Mouse (Mus musculus): Measurements from ENCODE around the gene Ptcd3. TPM values are rescaled to one million over a fixed set of nuclear protein-coding genes. Genes with fewer than 3 reads are reported as not detected.

Gene Ptcd3
- polyA plus RNA-seq, 1 experiment from 2014 or later, result 131 TPM

DNA sequence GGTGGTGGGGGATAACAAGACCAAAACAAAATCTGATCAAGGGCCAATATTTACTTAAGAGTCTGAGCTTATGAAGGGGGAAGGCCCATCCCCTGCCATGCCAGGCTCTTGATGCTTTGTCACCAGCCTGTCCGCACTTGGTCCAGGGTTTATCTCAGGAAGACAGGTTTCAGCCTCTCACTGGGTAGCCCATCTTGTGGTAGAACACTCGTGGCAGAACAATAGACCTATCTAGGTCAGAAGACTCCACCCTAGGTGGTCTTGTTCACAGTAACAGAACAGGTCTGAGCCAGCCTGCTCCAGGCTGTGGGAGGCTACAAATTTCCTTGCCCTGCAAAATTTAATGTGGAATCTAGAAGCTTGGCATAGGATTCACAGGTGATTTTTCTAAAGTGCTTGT is 71.7 kb downstream of the Ptcd3 start:
- WGBS, result 86% methylated on average over 2 of the region's 2 CpGs
- no peak overlapping the region for H3K27ac ChIP-seq (ENCODE audit: low read depth, low read length)
- H3K4me2 ChIP-seq (replicated peaks; ENCODE audit: low read depth, low read length), result no peak overlapping the region
- no peak overlapping the region for H3K9ac ChIP-seq (ENCODE audit: low read depth, low read length)
- ATAC-seq (ENCODE audit: low FRiP score, low TSS enrichment), result no peak
- no peak overlapping the region for H3K4me3 ChIP-seq (ENCODE audit: low read length)
- no peaks in the 10 kb centered on the region for H3K9me3 ChIP-seq (ENCODE audit: control insufficient read depth, low read length)
- H3K4me1 ChIP-seq (ENCODE audit: control insufficient read depth, insufficient read depth, low read length), result peaks cover 5% of the 10 kb centered on the region; the same call in 1 of the 2 replicates
- H3K36me3 ChIP-seq (ENCODE audit: control insufficient read depth, insufficient read depth, low read length), result peaks cover 4% of the 10 kb centered on the region; the same call in 1 of the 2 replicates
- no peaks in the 10 kb centered on the region for H3K27me3 ChIP-seq (ENCODE audit: control insufficient read depth, insufficient read depth, low read length)

DNA sequence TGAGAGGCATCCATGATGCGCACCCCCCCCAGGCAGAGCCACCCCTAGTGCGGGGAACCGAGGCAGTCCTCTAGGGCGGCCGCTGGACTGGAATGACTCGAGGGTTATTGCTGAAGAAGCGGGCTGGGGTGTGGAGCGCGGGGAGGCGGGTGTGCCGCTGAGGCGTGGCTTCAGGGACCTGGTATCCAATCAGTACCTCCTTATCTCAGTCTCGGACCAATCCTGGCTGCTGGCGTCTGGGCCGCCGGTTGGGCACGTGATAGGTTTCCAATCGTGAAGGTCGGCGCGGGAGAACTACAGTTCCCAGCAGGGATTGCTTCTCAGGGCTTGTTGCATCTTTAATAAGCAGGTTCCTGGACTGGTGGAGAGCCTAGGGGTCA is 77.0 kb downstream of the Ptcd3 start:
- no peaks in the 10 kb centered on the region for H3K9me3 ChIP-seq (ENCODE audit: control insufficient read depth, low read length)
- 0% methylated on average over 21 of the region's 21 CpGs for WGBS
- H3K36me3 ChIP-seq (ENCODE audit: control insufficient read depth, insufficient read depth, low read length), result peaks cover 4% of the 10 kb centered on the region; the same call in 1 of the 2 replicates
- peak overlapping the region; percentile 88 for H3K9ac ChIP-seq (ENCODE audit: low read depth, low read length)
- H3K27ac ChIP-seq (ENCODE audit: low read depth, low read length), result peak overlapping the region; percentile 91
- H3K4me3 ChIP-seq (ENCODE audit: low read length), result peak overlapping the region; percentile 95
- peak; percentile 99 for ATAC-seq (ENCODE audit: low FRiP score, low TSS enrichment)
- H3K4me1 ChIP-seq (ENCODE audit: control insufficient read depth, insufficient read depth, low read length), result peaks cover 5% of the 10 kb centered on the region; the same call in 1 of the 2 replicates
- H3K27me3 ChIP-seq (ENCODE audit: control insufficient read depth, insufficient read depth, low read length), result no peaks in the 10 kb centered on the region
- H3K4me2 ChIP-seq (replicated peaks; ENCODE audit: low read depth, low read length), result peak overlapping the region; percentile 54

- under 1% methylated on average over 64 of the region's 64 CpGs for WGBS
- Histone ChIP-seq H3K27ac (ENCODE audit: low read depth, low read length) (peak within 1 kb of the TSS; percentile 91), H3K9me3 (ENCODE audit: control insufficient read depth, low read length) (no peaks in the 10 kb centered on the region), H3K36me3 (ENCODE audit: control insufficient read depth, insufficient read depth, low read length) (peaks cover 4% of the 10 kb centered on the region; the same call in 1 of the 2 replicates), H3K4me3 (ENCODE audit: low read length) (peak within 1 kb of the TSS; percentile 95), H3K27me3 (ENCODE audit: control insufficient read depth, insufficient read depth, low read length) (no peaks in the 10 kb centered on the region), H3K9ac (ENCODE audit: low read depth, low read length) (peak within 1 kb of the TSS; percentile 88), H3K4me1 (ENCODE audit: control insufficient read depth, insufficient read depth, low read length) (peaks cover 5% of the 10 kb centered on the region; the same call in 1 of the 2 replicates), H3K4me2 (replicated peaks; ENCODE audit: low read depth, low read length) (peak within 1 kb of the TSS; percentile 54)
- peak; percentile 99 for ATAC-seq (ENCODE audit: low FRiP score, low TSS enrichment)
Observed at GRCm38 (mm10) chr6:71830690-71831580, 77.6 kb downstream of the Ptcd3 start, which contains the start of gene Immt. Gene Immt, plus strand, starts transcription at chr6:71831331.

Other genes starting within 250 kb of the Ptcd3 start
- gene Reep1, start 201.2 kb downstream of the Ptcd3 start, polyA plus RNA-seq (2014; fragmentation: Nextera tagmentation; extraction: Ambion mirVana), result 5.9 and 13.2 TPM in 2 replicates
- 77.5 and 93.4 TPM in 2 replicates for gene Mrpl35, start 81.8 kb downstream of the Ptcd3 start, polyA plus RNA-seq (2014; fragmentation: Nextera tagmentation; extraction: Ambion mirVana)
- 179 and 226 TPM in 2 replicates for gene Immt, start 77.4 kb downstream of the Ptcd3 start, polyA plus RNA-seq (2014; fragmentation: Nextera tagmentation; extraction: Ambion mirVana)
- gene Polr1a, start 303 bp upstream of the Ptcd3 start, polyA plus RNA-seq (2014; fragmentation: Nextera tagmentation; extraction: Ambion mirVana), result 18.6 and 37.0 TPM in 2 replicates
- gene St3gal5, start 188.8 kb upstream of the Ptcd3 start, polyA plus RNA-seq (2014; fragmentation: Nextera tagmentation; extraction: Ambion mirVana), result 26.4 and 31.4 TPM in 2 replicates

All from kidney, embryonic 14.5 days (tissue).